Mouse (Mus musculus): ENCODE data around the gene Rhobtb1.

- TF ChIP-seq CTCF (IDR thresholded peaks at IDR 0.05; ENCODE audit: extremely low read depth, insufficient read depth, low read length): 0 out of 2 replicates have a peak, but pooled peaks have one; percentile 24
- TF ChIP-seq POLR2A (IDR thresholded peaks at IDR 0.05; ENCODE audit: extremely low read depth, insufficient read depth, low read length): no peak
Observed at GRCm38 (mm10) chr10:69114384-69114783, 36.9 kb upstream of the Rhobtb1 start.

All from cortical plate, adult 2 months (tissue).